Mouse (Mus musculus) myocyte (in vitro differentiated cells): ENCODE results near the gene Pigg.

Experiments used
- CEBPB ChIP-seq: IDR thresholded peaks from 2 replicates; pipeline ENCODE4 v1.6.1; 2011; ENCODE audit warnings: mild to moderate bottlenecking, moderate library complexity; ENCODE audit not compliant: poor library complexity, insufficient read depth, severe bottlenecking
- E2F4 ChIP-seq: IDR thresholded peaks from one replicate; pipeline ENCODE4 v1.6.1; 2011; ENCODE audit warnings: mild to moderate bottlenecking, control low read depth, moderate library complexity; ENCODE audit not compliant: insufficient read depth
- MAX ChIP-seq: IDR thresholded peaks from one replicate; pipeline ENCODE4 v1.6.1; 2011; ENCODE audit warnings: low read depth, mild to moderate bottlenecking, control low read depth
- MYOD1 ChIP-seq, 3 experiments: IDR thresholded peaks; one replicate each; pipeline ENCODE4 v1.6.1; 2011; ENCODE audit warnings: control low read depth in 2 of 3, low read depth in 2 of 3, mild to moderate bottlenecking in 2 of 3, moderate library complexity in 1 of 3; ENCODE audit not compliant: insufficient read length in 2 of 3, control insufficient read depth in 1 of 3
- MYOG ChIP-seq, 3 experiments: IDR thresholded peaks; one replicate each; pipeline ENCODE4 v1.6.1; 2011; ENCODE audit warnings: control low read depth in 2 of 3, low read depth in 2 of 3, mild to moderate bottlenecking in 2 of 3; ENCODE audit not compliant: insufficient read length in 2 of 3, control insufficient read depth in 1 of 3, insufficient read depth in 1 of 3
- POLR2A ChIP-seq: IDR thresholded peaks from one replicate; pipeline ENCODE4 v1.6.1; 2011; ENCODE audit warnings: low read depth, mild to moderate bottlenecking, control low read depth, moderate library complexity; ENCODE audit not compliant: insufficient read length
- POLR2AphosphoS2 ChIP-seq: IDR thresholded peaks from one replicate; pipeline ENCODE4 v1.6.1; 2011; ENCODE audit warnings: low read depth, control low read depth; ENCODE audit not compliant: insufficient read length
- REST ChIP-seq: IDR thresholded peaks from one replicate; pipeline ENCODE4 v1.6.1; 2011; ENCODE audit warnings: mild to moderate bottlenecking, control low read depth, moderate library complexity; ENCODE audit not compliant: insufficient read depth, insufficient read length
- TCF12 ChIP-seq: IDR thresholded peaks from one replicate; pipeline ENCODE4 v1.6.1; 2011; ENCODE audit warnings: mild to moderate bottlenecking, control low read depth; ENCODE audit not compliant: poor library complexity, insufficient read depth, severe bottlenecking
- TCF3 ChIP-seq: IDR thresholded peaks from one replicate; pipeline ENCODE4 v1.6.1; 2011; ENCODE audit warnings: low read depth, control low read depth; ENCODE audit not compliant: insufficient read length
- USF1 ChIP-seq: IDR thresholded peaks from one replicate; pipeline ENCODE4 v1.6.1; 2011; ENCODE audit warnings: low read depth, mild to moderate bottlenecking, control low read depth, moderate library complexity

DNA sequence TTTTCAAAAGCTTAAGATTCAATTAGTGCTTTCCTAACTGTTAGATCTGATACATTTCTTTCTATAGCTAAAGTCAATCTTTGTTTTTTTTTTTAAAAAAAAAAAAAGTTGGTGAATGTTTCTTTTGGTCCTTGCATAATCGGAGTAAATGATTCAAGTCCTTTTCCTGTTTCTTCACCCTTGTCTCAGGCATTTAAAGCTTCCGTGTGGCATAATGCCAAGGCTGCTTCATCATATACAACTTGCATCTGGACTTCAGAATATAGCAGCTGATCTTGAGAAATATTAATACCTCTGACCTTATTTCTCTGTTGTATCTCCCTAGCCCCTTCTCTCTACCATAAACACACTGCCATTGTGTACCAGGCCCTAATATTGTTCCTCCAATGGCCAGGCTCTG is 25.5 kb upstream of the Pigg start:
- TF ChIP-seq MAX (no peak), E2F4 (no peak), REST (no peak), MYOD1 (IDR thresholded peaks at IDR 0.05; ENCODE audit: control insufficient read depth in 1 of 3, insufficient read length in 2 of 3, low read depth in 2 of 3) (no peak), USF1 (no peak), POLR2A (no peak), CEBPB (no peak), TCF12 (no peak), TCF3 (no peak), POLR2AphosphoS2 (no peak), MYOG (IDR thresholded peaks at IDR 0.05; ENCODE audit: control insufficient read depth in 1 of 3, insufficient read depth in 1 of 3, insufficient read length in 2 of 3, low read depth in 2 of 3) (no peak)
